Mouse (Mus musculus) cerebellum, postnatal 4 days (tissue): Measurements from ENCODE around the gene Dpf2.
A peak's percentile ranks its signal among the peaks of the same experiment; 100 is the strongest.

Source experiments
- DNase-seq, 2 experiments: peaks; one replicate each; pipeline ENCODE4 v3.0.0; 2022; ENCODE audit warnings: low spot score in 2 of 2, mixed read lengths in 1 of 2

The Dpf2 gene

DNA sequence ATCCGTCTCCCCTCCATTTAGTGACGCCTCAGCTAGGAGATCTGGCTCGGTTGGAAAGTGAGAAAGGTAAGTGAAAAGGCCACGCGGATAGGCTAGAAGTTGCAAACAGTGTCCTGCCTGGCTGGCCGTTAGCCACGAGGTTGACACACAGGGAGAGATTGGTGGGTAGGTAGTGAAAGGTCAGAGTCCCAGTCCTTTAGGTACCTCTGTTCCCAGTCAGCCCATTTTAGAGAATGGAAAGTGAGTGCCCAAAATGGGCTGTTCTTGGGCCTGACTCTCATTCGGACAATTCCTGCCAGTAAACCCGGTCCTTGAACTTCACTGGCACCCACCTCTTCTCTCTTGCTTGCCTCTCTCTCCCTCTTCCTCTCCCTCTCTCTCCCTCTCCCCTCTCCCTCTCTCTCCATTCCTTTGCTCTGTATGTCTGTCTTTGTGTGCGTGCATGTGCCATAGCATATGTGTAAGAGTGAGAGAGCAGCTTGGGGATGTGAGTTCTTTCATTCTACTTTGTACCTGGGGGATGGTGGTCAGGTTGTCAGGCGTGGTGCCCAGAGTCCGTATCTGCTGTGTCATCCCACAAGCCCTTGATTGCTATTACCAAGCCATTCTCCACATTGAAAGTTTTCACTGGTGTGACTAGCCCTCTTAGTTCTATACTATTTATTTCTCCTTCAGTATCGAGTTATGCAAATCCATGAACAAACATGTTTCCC is at the start of gene Dpf2:
Dpf2 (minus strand) TSS at position 4 of the 713 bp plus-strand sequence.
- no peak for DNase-seq

DNA sequence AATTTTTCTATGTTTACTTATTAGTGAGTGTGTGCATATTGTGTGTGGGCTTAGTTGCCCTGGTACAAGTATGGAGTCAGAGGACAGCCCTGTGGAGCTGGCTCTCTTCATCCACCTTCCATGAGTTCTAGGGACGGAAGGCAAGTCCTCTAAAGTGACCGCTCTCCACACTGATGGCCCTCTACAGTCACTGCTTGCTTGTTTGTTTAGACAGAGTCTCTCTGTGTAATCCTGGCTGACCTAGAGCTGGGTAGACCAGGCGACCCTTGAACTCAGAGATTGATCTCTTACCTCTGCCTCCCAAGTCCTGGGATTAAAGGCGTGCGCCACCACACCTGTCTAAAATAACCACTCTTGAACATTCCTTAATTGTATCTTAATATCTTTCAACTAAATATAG is 44.6 kb upstream of the Dpf2 start:
- DNase-seq: no peak

DNA sequence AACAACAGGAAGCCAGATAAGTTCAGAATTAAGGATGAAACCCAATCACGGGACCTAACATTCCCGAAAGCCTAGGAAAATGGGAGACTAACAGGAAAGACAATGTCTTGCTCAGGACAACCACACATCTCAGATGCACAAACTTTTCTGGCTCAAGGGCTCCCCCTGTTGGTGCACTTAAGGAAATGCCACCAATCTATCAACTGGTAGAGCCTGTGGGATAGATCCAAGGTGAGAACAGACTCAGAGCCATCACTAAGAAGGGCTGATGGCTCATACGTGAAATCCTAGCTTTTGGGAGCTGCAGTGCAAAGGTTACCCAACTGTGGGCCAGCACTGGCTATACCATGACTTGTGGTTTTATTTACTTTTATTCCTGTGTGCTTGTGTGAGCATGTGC is 43.9 kb upstream of the Dpf2 start:
- DNase-seq: peak; percentile 71 to 77

DNA sequence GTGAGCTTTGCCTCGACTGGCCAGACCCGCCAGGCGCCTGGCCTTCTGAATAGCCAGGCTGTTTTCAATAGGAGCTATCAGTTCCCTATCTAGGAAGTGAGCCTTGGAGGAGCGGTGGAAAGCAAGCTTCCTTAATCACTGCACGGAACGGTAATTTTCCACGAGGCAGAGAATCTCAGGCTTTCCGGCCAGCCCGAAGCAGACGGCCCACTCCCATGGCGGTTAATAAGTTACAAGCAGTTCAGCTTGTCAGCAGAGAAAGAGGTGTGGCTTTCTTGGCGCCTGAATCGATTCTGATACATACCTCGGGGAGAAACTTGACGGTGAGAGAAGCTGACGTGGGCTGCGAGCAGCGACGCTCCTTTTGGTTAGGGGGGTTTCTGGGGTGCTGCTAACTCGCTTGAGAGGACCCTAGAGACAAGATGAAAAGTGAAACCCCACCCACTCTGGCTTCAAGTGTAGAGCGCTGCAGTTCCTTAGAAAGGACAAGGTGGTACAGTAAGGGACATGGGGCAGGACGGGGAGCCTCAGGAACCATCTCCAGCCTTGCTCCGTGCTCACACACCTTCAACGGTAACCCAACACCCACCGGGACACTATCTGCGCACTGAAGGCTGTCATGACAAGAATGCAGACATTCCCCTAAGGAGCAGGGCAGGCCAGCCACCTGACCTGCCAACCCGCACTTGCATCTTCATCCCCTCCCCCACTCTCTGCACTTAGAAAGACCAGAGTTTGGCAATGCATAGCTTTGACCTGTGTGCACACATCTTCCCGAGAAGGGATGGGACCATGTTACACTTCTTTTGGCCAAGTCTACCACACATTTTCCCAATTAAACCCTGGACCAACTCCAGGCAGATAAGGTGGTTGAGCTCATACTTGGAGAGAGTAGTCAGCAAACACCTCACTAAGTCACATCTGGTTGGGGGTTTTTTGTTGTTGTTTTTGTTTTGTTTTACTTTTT is 43.2 kb upstream of the Dpf2 start:
- DNase-seq: no peak

DNA sequence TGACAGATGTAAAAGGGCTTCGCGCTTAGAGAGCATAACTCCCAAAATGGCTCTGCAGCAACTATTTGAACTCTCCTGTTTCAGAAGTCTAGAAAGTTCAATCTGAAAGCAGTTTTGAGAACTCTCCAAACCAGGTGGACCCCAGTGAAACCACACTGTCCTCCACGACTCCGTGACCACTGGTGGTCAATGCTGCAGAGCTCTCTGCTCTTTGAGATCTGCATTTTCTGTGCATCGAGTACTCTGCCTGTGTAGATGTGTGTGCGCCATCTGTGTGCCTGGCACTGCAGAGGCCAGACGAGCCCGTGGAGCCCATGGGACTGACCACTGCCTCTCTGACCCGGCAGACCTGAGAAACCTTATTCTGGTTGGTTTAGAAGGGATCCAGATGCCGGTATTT is 42.1 kb upstream of the Dpf2 start:
- DNase-seq: no peak

DNA sequence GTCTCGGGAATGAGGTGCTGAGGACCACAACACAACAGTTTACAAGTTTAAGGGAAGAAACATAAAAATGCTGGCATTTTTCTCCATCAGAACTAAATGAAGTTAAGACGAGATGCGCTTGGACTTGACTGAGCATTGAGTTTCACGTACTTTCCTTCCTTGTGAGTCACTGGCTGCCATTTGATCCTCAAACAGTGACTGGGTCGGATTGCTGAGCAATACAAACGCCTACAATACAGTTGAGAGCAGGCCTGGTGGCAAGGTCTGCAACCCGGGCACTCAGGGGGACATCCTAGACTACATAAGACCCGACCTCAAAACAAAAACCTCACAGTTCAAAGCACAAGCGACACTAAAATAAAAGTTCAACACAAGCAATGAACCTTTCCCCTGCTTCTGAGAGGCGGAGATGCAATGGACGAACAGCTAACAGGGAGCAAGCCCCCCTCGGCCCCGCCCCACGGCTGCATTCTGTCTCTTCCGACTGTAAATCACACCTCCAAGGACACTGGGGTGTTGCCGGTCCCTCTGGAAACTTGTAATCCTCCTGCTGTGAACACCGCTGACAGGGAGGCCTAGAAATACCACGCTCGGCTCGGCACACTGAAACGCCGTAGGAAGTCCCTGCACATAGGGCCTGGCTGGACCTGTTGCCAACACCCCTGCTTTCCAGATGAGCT is 41.4 kb upstream of the Dpf2 start:
- DNase-seq: no peak

DNA sequence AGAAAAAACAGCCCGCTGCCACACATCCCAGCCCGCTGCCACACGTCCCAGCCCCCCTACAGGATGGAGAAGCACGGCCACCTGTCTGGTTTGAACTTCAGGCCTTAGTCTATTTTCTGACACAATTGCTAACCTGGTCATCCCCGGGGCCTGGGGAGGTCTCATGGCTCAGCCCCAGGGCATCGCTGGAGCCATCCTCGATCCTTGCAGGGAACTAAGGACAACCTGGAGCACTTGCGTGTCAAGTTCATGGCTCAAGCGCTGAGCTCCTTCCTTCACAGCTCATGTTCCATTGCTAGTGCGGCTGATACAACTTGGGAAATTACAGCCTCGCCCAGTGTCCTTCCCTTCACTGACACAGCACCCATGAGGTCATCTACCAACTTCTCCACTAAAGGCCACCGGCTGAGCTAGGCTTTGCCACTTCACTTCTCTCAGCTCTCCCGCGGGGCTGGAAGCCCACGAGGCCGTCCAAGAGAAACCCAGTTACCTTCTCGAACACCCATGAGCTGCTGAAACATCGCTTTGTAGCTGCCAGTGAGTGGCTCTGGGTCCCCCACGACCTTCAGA is 40.5 kb upstream of the Dpf2 start:
- no peak for DNase-seq

DNA sequence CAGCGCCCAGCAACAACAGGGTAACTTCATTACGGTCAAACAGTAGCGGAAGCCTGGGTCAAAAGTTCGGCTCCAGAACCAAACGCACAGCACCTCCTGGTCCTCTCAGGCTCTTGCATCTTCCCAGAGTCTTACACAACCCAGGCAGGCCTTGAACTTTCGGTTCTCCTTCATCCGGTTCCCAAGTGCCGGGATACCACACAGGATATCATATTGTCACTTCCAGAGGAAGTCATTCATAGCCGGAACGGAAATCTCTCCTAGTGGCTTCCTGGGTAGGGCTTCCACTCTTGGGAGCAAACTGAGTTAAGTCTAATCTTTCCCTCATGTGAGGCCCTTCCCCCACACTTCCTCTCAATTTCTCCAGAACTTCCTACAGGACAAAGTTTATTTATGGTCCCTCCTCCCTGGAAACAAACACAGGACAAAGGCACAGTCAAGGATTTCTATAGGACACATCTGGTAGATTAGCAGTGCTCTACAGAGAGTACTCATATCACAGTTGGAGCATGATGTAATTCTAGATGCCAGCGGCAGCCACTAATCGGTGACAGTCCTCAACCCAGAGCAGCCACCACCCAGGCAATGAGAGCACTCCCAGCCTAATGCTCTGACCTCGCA is 39.4 kb upstream of the Dpf2 start:
- DNase-seq: no peak

DNA sequence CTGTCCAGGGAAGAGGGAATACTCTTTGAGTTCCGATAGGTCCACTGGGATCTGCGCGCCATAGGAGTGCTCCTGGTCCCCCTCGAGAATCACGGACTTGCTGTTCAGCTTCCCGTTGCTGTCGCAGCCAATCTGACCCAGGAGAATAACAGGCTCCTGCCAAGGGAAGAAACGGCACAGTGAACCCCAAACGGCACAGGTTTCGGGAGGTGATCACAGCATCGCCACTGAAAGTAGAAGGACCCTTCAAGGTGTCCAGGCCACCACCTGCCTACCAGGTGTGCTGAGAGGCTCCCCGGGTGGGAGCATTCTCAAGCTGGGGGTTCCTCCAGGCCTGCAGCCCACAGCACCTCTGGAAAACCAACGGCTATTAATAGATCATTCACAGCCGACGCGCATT is 38.8 kb upstream of the Dpf2 start:
- no peak for DNase-seq

DNA sequence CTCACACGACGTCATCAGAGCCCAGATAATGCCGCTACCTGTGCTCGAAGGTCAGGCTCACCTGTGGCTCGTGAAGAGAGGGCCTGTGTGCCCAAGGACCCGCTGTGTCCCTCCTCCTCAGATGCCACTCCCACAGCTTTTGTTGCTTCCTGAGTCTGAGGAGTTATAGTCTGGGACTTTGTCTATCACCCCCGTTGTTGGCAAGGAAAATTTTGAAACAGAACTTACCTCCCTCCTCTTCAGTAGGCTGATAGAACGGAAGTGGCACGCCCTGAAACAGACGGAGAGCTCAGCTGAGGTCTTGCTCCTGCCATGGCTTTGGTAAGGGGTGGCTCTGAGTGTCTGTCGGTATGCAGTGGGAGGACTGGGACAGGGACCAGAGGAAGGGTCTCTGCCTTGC is 37.4 kb upstream of the Dpf2 start:
- DNase-seq: no peak

DNA sequence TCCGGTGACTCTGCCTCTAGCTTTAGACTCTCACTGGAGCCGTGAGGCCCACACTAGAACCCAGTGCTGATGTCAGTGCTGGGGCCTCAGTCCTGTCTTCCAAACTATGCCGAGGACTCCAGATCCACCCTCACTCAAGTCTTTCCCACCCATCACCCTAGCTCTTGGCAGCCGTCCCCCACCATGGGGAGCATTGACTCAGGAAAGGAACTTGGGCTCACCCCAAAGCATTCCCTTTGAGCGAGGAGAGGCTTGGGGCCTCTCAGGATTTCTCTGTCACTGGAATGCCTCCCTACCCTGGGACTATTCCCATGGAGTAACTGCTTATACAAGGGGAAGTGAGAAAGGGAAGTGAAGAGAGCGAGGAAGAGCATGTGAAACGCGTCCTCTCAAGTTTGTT is 33.1 kb upstream of the Dpf2 start:
- DNase-seq: no peak

DNA sequence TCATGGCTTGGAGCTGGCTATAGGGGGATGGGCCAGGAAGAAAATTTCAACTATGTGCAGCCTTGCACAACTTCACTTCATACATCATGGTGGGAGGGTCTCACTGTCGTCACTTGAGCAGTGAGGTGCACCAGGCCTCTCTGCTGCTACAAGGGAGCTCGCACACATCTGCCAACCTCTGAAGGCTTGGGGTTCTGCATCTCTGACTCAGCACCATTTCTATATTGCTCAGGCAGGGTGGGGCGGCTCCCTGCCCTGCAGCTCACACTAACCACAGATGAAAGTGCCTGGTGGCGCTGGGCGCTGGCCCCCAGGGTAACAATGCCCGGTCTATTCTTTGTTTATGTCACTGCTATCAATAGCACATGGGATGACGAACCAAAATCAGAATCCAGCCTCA is 32.2 kb upstream of the Dpf2 start:
- DNase-seq: no peak

DNA sequence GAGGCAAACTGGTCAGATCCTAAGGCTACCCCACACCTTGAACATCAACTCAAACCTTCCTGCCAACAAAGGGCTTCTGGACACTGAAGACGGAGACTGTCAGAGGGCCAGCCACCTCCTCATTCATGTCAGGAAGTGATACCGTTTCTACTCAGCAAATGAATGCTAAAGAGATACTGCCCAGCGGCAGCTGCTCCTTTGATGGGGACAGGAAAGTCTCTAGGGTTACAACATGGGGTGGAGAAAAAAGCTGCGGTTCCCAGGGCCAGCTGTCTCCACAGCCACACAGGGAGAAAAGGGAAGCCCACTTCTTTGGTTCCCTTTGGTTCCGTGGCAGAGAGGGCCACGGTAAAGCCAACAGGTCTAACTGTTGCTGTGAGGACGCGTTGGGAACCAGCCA is 31.3 kb upstream of the Dpf2 start:
- DNase-seq: no peak

DNA sequence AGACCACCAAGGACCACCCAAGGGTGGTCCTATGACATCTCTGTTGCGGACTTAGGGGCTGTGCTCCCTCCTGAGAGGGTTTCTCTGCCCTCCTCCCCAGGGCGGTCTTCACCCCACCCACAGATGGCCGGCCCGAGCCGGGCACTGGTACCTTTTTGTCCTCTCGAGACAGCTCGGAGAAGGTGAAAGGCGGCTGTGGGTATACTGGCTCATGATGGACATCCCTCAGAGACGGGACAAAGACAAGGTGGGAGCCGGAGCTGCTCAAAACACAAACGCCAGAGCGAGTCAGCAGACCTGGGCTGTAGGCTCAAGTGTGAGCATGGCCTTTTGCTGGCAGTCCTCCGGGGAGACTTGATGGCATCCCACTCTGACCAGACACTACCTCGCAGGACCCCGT is 30.6 kb upstream of the Dpf2 start:
- no peak for DNase-seq

DNA sequence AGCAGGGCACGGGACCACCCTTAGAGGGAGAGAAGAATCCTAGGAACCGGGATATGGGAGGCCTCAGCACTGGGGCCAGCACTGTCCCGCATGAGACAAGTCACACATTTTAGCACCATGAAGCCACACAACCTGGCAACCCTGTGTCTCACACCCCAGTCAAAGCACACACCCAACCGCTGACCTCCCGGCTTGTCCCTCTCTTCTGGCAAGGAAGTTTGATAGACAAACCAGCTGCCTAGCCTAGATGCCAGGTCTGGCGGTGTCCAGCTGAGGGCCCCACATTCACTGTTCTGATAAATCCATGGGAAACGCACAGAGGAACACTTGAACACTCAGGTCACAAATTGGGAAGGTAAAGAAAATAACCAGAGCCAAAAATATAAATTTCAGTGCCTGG is 29.8 kb upstream of the Dpf2 start:
- DNase-seq: no peak

DNA sequence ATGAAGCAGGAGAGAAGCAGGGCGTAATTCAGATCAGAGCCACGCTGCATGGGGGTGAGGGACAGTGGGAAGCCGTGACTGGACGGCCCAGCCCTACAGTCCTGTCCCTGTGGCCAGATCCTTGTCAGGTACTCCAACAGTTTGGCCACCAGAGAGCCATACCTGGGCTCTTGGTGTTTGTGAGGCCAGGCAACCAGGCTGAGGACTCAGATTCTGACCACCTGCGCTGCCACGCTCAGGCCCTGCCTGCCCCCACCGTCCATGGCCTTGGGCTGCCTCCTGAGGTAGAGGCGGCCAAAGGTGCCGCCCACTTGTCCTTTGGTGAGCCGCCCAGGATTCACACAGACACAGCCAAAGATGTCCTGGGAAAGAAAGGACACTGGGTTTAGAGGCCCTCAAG is 27.8 kb upstream of the Dpf2 start:
- DNase-seq: no peak

DNA sequence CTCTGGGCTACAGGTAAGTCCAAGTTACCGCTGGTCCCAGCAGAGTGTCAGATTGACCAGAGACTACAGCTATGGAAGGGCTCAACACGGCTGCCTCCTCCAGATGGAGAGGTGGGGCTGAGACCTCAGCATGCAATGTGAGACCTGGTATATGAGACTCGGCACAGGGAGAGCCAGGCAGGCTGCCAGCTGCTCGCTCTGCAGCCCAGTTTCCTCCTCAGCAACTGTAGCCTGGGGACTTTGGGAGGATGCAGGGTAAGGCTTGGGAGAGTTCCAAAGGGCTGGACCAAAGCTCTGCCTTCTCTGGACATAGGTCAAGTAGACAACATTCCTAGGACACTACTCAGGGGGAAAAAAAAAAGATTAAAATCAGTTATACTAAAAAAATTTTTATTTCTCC is 27.4 kb upstream of the Dpf2 start:
- peak in 1 of 2 experiments; percentile 75 for DNase-seq

DNA sequence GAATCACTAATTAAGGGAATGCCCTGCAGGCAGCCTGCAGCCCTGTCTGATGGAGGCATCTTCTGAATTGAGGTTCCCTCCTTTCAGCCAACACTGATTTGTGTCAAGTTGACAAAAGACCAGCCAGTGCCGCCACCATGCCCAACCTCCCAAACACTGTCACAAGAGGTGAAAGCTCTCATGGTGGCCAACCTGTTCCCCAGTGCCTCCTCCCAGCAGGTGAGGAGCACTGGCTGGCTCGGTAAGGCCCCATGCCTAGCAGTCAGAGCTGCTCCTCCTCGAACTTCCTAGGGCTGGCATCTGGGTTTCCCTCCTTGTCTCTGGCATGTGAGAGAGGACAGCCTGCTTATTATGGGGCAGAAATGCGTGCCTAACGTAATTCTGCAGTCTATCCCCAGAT is 26.9 kb upstream of the Dpf2 start:
- DNase-seq: no peak

DNA sequence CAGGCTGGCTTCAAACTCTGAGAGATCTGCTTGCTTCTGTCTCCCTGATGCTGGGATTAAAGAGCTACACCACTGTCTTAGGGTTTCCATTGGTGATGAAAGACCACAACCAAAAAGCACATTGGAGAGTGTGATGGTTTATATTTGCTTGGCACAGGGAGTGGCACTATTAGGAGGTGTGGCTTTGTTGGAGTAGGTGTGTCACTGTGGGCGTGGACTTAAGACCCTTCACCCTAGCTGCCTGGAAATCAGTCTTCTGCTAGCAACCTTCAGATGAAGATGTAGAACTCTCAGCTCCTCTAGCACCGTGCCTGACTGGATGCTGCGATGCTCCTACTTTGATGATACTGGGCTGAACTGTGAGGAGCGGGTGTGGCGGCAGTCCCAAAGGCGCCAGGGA is 25.7 kb upstream of the Dpf2 start:
- no peak for DNase-seq

DNA sequence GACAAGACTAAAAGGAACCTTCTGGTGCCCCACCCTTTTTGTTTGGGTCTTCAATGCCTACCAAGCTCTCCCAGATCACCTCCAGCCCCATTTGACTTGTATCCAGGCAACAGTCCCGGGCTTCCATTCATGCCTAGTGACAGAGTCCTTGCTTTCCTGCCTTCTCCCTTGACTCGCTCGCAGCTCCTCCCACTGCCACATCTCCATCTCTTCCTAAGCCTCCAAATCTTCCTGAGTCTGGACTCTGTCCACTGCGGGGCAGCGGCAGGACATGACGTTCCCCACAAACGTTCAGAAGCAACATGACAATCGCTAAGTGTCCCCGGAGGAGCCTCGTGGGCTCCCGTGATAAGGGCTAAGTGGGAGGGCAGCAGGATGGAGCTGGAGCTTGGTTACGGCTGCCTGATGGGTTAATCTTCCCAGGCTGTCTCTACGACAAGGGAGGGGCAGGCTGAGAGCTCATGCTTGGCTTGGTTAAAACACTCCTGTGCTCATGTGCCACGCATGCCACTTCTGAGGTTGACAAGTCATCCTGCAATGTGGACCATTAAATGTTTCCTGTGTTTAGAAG is 25.1 kb upstream of the Dpf2 start:
- no peak for DNase-seq

DNA sequence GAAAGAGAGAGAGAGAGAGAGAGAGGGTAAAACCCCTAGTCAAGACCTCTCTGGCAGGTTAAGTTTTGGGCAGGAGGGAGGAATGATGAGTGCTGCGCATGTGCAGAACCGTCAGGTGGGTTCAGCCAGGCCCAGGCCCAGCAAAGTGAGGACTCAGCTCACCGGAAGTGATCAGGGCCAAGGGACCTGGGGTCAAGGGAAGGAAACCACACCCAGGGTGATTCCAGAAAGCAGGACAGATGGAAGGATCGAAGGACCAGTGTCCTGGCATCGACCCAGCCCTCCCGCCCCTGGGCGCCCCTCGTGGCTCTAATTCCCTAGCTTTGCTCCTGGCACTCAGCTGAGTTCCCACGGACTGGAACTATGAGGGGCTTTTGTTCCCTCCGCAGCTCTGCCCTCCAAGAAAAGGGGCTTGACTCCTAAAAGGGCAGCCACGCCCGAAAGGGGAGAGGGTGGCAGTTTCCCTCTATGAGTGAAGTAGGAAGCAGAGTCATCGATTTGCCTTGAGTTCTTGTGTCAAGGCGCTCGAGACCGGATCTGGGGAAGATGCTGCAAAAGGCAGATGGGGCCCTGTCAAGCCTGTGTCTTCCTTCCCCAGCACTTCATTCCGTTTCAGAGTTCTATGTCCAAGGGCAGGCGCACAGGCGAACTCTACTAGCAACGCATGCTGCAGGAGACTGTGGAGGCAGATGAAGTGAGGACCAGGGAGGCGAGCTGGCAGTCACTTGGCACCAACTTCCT is 24.5 kb upstream of the Dpf2 start:
- DNase-seq: no peak
